Mouse (Mus musculus): ENCODE data around the gene Wif1.

Gene Wif1

DNA sequence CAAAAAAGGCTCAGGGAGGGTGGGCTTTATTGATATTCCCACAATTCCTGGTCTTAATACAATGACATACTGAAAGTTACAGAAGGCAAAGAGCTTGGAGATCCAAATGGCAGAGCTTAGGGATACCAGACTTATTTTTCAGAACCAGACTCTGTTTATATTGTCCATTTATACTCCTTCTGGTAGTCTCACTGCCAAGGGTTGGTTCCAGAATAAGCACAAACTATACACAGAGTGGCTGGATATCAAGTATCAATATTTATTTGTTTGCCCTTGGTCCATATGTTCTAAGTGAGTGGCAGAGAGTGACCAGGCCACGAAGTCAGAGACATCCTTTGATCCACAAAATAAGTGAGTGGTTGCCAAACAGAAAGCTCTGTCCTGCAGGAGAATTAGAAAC is 34.2 kb downstream of the Wif1 start:
- in situ Hi-C loops (cut with MboI, MseI): no loop called here

- in situ Hi-C loops (cut with MboI, MseI): no loop called here
These were observed 37.0 kb downstream of the Wif1 start for GRCm38 (mm10) chr10:121070742-121071141.

- in situ Hi-C loops (cut with MboI, MseI): loop anchor here (10.0 kb wide), 1 partner anchor 1194 kb away; no protein-coding TSS in a partner anchor
These were observed 46.7 kb downstream of the Wif1 start for GRCm38 (mm10) chr10:121080500-121080899.

GRCm38 (mm10) chr10:121082881-121083280 is 49.1 kb downstream of the Wif1 start:
- in situ Hi-C loops (cut with MboI, MseI): loop anchor here (10.0 kb wide), 1 partner anchor 1192 kb away; no protein-coding TSS in a partner anchor

DNA sequence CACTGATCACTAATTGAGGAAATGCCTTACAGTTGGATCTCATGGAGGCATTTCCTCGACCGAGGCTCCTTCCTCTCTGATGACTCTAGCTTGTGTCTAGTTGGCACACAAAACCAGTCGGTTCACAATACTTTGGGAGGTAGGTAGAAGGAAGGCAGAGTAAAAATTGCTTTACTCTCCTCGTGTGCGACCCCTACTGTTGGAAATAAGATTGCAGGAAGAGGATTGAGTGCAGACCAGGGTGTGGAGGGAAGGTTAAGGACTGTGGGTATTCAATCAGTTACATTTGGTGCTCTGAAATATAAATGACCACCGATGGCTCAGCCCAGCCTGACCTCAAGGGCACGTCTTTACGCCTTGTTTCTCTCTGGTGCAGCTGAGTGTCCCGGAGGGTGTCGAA is 49.8 kb downstream of the Wif1 start:
- in situ Hi-C loops (cut with MboI, MseI): loop anchor here (10.0 kb wide), 1 partner anchor 1191 kb away; no protein-coding TSS in a partner anchor

- in situ Hi-C loops (cut with MboI, MseI): loop anchor here (10.0 kb wide), 1 partner anchor 1186 kb away; no protein-coding TSS in a partner anchor
These were observed 54.9 kb downstream of the Wif1 start for GRCm38 (mm10) chr10:121088679-121089078.

DNA sequence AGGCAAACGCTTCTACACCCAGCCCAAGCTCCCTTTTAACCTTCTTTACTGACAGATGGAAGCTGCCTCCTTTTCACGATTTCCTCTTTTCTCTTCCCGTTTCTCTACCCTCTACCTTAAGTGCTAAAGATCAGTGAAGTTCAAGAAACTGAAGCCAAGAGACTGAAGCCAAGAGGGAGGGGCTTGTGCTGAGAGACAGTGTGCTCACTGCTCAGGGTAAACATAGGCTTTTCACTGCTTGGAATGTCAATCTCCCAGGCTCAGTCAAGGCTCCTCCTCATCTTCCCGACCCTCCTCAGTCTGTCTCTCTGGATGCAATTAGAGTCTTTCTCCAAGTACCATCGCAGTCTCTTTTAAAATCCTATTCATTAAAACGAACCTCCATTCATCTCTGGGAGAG is 55.6 kb downstream of the Wif1 start:
- in situ Hi-C loops (cut with MboI, MseI): loop anchor here (10.0 kb wide), 1 partner anchor 1185 kb away; no protein-coding TSS in a partner anchor

- in situ Hi-C loops (cut with MboI, MseI): no loop called here
These were observed 56.2 kb downstream of the Wif1 start for GRCm38 (mm10) chr10:121090006-121090405.

GRCm38 (mm10) chr10:121095948-121096347 is 62.2 kb downstream of the Wif1 start:
- in situ Hi-C loops (cut with MboI, MseI): no loop called here

- in situ Hi-C loops (cut with MboI, MseI): no loop called here
These were observed 64.5 kb downstream of the Wif1 start for GRCm38 (mm10) chr10:121098263-121098662.

GRCm38 (mm10) chr10:121099658-121100057 is 65.9 kb downstream of the Wif1 start:
- in situ Hi-C loops (cut with MboI, MseI): loop anchor here (25.0 kb wide), 1 partner anchor 1287 kb away; no protein-coding TSS in a partner anchor

GRCm38 (mm10) chr10:121116115-121116514 is 82.4 kb downstream of the Wif1 start:
- in situ Hi-C loops (cut with MboI, MseI): loop anchor here (25.0 kb wide), 1 partner anchor 1304 kb away; no protein-coding TSS in a partner anchor

GRCm38 (mm10) chr10:121116636-121117035 is 82.9 kb downstream of the Wif1 start:
- in situ Hi-C loops (cut with MboI, MseI): loop anchor here (25.0 kb wide), 1 partner anchor 1304 kb away; no protein-coding TSS in a partner anchor

GRCm38 (mm10) chr10:121120751-121121150 is 87.0 kb downstream of the Wif1 start:
- in situ Hi-C loops (cut with MboI, MseI): loop anchor here (25.0 kb wide), 1 partner anchor 1308 kb away; no protein-coding TSS in a partner anchor

GRCm38 (mm10) chr10:121124481-121124880 is 90.7 kb downstream of the Wif1 start:
- in situ Hi-C loops (cut with MboI, MseI): loop anchor here (25.0 kb wide), 1 partner anchor 1312 kb away; no protein-coding TSS in a partner anchor

GRCm38 (mm10) chr10:121129000-121129925 is 95.5 kb downstream of the Wif1 start:
- in situ Hi-C loops (cut with MboI, MseI): loop anchor here (5.0 kb wide), 1 partner anchor 128 kb away; no protein-coding TSS in a partner anchor
